Mouse (Mus musculus) left cerebral cortex, adult 8-10 months (tissue): Measurements from ENCODE around the gene Fmnl3. TPM values are rescaled to one million over a fixed set of nuclear protein-coding genes. Genes with fewer than 3 reads are reported as not detected.

Source experiments
- DNase-seq, 2 experiments: peaks; one replicate each; pipeline ENCODE4 v3.0.0; 2022; ENCODE audit warnings: low spot score in 2 of 2
- total RNA-seq, 4 experiments: library from RNA; stranded (reverse); gene quantifications; 2 replicates each; pipeline ENCODE4 v1.2.4; 2022

Gene Fmnl3
- 10 to 100 TPM; 10.7 to 14.2 (median 12.7) TPM for total RNA-seq

DNA sequence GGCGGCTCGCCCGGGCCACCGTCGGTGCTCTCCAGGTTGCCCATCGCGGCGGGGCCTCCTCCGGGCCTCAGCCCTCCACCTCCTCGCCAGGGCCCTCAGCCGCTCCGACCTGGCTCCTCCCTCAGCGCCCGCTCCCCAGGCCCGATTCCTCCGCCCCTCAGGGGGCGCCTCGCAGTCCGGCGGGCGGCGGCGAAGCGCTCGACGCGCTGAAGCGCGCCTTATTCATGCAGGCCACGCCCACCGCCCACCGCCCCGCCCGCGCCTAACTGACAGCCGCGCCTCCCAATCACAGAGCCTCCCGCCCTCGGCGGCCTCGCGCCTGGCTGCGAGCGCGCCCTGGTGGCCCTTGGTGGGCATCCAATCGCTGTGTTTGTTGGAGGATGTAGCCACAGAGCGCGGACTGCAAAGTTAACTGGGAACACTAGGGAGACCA, at the start of gene Fmnl3:
Gene Fmnl3, minus strand, starts transcription at position 224 of the 433 bp plus-strand sequence.
- DNase-seq: peak; percentile 83 to 98

DNA sequence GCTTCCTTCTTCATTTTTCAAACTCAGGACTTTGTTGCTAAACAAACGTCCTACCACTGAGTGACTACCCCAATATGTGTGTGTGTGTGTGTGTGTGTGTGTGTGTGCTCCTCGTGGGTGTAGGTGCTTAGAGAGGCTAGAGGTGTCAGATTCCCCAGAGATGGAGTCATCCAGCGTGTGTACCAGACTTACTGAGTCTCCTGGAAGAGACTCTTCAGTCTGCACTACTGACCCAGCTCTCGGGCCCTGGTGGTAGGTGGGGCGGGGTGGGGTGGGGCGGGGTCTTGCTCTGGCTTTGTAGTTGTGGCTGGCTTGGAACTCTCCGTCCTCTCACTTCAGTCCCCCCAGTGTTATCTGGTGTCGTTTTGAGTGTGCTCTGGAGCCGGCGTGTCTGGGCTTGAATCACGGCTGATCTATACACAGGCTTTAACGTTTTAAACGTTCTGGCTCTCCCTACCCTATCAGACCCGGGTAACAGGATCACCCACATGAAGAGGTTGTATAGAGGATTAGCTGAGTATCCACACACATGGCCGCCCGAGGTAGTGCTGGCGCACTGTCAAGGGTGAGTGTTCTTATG, 47.5 kb upstream of the Fmnl3 start:
- no peak for DNase-seq

DNA sequence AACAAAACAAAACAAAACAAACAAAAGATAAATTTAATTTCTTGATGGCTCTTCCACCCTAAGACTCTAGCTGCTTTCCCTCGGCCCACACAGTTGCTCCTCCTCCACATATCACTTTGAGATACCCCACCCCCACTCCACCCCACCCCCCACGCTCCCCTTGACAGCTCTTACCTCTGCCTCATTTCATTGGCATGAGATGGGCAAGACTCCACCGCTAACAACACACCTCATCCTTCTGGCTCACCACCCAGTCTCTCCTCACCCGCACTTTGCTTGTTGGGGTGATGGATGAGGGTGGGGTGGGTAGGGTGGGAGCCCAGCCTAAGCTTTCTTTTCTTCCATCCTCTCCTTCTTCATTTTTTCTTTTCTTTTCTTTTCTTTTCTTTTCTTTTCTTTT, 46.7 kb upstream of the Fmnl3 start:
- DNase-seq: no peak

DNA sequence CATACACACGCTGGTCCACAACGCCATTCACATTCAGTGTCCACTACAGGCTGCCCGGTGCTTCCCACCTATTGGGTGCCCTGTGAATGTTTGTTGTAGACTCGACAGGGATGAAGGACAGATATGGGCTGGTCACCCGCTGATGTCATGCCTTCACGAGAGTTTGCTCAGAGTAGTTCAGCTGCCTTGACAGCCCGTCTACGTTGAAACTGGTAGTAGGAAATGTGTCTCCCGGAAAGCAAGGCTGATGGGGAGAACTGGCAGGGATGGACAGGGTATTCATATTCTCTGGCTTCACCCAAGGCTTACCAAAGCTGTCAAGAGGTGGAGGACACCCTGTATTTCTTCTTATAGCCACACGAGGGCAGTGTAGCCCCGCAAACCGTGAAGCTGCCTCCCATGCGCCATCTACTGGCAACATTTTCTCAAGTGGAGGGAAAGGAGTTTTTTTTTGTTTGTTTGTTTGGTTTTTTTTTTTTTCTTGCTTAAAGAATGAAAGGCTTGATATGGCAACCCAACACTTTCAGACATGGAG, 46.1 kb upstream of the Fmnl3 start:
- peak in 1 of 2 experiments; percentile 53 for DNase-seq

DNA sequence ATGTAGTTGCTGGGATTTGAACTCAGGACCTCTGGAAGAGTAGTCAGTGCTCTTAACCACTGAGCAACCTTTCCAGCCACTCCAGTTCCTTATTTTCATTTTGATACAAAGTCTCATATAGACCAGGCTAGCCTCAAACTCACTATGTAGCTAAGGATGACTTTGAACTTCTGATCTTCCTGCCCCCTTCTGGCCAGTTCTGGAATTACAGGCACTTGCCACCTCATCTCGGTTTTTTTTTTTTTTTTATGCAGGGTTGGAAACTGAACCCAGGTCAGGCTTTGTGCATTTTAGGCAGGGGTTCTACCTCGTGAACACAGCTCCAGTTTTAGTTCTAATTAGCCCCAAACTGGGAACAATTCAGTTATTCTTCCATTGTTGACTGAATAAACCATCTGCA, 45.5 kb upstream of the Fmnl3 start:
- no peak for DNase-seq

DNA sequence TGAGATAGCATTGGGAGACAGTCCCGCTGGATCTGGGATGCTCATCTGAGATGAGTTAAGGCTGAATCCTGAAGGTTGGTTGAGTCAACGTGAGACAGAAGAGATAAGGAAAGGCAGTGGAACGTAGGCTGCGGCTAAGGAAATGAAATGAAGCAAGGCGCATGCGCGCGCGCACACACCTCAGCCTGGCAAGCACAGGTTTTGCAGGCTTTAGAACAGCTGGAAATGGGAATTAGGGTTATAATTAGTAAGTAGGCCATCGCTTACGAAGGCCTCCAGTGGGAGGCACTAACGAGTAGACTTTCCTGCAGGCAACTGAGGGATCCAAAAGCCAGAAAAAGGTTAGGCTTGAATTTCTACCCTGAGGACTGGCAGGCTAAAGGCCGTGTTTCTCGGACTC, 41.5 kb upstream of the Fmnl3 start:
- no peak for DNase-seq

DNA sequence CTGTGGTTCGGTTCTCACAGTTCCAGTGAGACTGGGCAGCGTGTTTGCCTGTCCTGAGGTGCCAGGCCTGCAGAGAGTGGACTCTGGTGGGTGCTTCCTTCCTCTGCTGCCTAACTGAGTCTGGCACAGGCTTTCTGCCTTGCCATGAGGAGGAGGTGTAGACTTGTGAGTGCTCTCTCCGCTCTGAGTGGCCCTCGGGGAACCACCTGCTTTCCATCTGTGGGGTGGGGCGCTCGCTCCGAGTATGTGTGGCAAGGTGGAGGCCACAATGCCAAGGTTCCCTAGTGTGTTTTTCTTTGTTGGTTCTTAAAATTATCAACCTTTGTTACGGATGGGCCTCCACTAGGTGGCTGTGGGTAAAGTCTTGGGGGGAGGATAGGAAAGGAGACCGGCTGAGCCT, 38.6 kb upstream of the Fmnl3 start:
- DNase-seq: no peak

DNA sequence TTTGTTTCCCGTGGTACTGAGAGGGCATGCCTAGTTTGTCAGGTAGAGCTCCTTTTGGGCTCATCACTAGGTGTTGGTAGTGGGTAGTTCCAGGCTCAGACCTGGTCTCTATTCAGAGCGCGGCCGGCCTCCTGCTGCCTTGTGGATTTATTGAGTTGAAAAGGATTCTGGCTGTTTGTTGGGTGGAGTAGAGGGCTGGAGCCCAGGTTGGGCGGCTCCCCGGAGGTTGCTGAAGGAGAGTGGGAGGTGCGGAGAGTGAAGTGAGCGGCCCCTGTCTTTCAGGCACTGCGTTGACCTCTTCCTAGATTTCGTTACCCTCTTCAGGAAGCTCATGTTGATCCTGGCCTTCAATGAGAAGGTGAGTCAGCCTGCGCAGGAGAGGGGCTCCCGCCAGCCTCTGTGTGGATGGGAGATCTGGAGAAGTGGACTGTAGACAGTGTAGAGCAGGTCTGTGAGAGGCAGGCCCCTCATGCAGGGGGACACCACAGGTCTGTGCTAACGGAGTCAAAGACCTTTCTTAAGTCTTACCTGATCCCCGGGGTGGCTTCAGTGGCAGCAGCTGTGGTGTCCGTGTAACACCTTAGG, 36.8 kb upstream of the Fmnl3 start:
- no peak for DNase-seq

DNA sequence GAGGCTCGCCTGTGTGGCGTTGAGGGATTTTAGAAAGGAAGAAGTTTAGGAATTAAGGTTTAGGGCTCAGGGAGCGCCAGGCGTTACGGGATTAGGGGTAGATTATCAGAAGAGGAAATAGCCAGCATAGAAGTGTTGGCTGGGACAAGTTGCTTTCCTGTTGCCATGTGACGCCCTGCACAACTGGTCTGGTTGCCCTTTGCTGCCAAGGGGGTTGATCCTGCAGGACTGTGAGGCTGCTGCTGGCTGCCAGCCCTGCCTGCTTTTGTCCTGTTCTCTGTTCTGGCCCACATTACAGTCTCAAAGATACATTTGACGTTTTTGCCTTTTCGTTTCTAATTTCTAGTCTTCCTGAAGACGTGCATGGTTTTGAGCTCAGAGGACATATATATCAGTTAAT, 34.9 kb upstream of the Fmnl3 start:
- DNase-seq: no peak

DNA sequence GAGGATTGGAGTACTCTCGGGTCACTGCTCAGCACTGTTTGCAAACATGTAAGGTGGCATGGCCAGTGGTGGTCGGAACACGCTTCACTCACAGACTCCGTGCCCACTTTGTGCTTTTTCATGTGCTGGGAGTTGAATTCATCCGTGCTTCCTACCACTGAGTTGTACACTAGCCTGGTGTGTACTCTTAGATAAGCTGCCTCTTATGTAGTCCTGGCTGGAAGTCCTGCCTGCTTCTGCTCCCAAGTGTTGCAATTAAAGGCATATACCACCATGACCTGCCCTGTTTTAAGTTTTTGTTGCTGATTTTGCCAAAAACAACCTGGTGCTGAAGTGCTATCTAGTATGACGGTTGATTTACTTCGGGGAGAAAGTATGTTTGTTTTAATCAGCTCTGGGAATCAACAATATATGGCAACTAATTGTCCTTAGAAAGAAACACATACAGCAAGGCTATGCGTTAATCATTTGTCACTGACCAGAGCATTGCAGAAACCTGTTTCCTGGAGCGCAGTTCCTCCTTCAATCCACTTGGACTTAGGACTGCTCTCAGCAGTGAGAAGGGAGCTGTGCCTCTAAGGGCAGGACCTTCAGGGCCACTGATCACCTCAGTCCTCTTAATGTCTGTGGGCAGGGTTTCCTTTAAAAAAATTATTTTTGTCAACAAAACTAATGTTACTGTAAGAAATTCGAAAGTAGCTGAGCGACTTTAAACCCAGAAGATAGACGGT, 33.0 kb upstream of the Fmnl3 start:
- no peak for DNase-seq

DNA sequence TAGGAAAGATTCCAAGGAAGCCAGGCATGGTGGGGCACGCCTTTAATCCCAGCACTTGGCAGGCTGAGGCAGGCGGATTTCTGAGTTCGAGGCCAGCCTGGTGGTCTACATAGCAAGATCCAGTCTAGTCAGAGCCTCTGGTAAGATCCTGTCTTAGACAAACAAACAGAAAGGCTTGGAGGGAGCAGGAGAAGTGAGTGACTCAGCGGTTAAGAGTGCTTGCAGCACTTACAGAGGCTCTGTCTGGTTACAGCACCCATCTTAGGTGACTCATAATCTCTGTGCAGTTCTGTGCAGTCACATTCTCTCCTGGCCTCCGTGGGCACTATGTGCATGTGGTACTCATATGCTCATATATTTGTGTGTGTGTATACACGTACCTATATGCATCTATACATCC, 30.3 kb upstream of the Fmnl3 start:
- DNase-seq: no peak

DNA sequence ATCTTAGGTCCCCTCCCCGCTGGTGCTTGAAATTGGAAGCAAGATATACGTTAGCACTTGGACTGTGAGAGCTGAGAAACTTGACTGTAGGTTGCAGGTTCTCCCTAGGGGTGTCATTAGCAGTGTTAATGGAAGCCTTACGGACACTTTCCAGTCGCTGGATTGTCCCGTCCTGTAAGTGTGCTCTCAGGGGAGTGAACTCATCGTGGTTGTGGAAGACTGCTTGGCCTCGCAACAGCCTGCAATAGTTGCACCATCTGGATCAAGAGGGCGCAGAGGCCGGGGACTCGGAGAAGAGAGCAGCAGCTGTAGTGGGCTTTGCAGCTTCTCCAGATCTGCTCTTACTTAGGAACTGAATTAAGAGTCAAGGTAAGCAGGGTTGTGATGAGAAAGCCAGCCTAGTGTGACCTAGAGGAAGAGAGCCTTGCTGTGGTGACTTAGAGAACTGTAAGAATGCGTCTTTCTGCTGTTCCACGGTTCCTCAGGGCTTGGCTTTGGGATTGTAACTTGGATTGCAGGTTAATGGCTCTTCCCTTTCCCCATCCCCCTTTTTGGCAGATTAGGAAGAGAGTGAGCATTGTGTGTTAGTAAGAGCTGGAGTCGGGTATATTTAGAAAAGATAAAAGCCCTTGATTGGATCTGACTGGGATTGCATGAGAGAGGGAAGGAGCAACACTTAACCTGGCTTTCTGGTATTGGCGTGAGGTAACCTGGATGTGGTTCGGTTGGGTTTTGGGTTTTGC, 29.4 kb upstream of the Fmnl3 start:
- no peak for DNase-seq

DNA sequence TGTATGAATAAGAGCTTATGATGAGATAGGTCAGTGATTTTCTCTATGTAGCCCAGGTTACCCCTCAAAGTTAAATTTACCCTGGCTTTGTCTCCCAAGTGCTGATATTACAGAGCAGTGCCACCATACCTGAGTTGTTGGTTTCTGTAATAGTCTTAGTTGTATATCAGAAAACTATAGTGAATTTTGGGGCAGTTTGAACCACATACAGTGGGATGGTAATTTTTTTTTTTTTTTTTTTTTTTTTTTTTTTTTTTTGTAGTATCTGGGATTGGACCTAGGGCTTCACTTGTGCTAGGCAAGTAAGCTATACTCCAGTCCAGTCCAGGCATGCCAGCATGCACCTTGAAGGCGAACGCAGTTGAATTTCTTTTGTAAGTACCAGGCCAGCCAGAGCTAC, 27.3 kb upstream of the Fmnl3 start:
- DNase-seq: no peak

DNA sequence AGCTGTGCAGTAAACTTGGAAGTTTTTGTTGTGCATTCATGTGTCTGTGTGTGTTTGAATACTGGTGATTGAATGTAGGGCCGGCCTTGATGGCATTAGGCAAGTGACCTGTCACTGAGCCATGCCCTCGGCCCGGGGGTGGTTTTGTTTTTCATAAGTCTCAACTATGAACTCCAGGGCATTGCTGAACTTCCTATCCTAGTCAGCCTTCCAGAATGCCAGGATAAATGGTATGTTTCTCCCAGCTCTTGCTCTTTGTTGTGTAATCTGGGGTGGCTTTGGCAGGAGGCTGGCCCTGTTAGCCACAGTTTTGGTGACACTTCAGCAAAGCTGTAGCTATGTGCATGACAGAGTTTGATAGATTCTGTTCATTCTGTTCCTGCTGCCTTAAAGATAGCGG, 26.6 kb upstream of the Fmnl3 start:
- no peak for DNase-seq

DNA sequence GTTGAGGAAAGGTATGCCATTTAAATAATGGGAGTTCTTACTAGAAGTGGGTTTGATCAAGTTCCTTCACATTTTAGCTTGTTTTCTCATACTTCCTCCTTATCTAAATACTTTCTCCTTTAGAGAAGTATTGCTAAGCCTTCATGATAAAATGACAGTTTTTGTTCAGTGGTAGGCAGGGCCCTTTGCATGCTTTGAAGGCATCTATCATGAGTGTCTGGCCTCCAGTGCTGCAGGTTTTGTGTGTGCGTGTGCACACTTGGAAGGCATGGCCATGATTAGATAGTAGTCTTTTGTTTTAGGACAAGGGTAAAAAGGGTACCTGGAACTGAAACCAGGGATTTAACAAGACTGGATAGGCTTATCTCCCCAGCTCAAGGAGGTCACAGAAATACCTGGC, 26.2 kb upstream of the Fmnl3 start:
- DNase-seq: no peak

DNA sequence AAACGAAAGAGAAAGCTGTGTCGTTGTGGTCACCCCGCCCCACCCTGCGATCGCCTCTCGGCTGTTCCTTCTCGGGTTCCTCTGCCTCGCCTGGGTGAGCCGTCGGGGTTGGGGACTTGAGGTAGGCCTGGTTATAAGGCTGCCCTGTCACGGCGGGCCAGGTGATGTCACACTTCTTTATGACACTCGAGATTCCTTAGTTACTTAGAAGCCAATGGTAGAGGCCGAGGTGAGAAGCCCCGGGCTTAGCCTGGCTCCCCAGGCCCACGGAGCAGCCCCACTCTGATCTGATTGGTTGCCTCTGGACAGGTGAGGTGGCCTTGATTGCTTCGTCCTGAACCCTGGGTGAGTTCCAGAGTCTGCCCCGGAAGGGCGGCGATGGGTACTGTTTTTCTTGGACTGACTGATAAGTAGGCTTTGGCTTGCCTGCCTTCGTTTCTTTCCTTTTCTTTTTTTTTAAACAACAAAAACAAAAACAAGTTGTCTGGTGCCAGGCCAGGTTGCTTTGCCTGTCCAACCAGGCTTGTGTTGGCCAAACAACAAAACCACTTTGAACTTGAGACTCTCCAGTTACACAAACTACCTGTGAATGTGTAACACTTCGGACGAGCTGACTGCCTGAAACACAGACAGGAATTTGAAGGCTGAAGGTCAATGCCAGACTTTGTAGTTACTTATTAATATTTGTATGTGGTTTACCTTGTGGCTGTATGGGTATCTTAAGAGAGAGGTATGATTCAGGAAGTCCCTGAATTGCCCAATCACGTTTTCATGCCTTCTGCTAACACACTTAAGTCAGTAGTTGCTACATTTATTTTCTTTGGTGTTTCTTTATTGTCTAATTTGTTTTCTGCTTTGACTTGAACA, 23.3 kb upstream of the Fmnl3 start:
- DNase-seq: no peak

DNA sequence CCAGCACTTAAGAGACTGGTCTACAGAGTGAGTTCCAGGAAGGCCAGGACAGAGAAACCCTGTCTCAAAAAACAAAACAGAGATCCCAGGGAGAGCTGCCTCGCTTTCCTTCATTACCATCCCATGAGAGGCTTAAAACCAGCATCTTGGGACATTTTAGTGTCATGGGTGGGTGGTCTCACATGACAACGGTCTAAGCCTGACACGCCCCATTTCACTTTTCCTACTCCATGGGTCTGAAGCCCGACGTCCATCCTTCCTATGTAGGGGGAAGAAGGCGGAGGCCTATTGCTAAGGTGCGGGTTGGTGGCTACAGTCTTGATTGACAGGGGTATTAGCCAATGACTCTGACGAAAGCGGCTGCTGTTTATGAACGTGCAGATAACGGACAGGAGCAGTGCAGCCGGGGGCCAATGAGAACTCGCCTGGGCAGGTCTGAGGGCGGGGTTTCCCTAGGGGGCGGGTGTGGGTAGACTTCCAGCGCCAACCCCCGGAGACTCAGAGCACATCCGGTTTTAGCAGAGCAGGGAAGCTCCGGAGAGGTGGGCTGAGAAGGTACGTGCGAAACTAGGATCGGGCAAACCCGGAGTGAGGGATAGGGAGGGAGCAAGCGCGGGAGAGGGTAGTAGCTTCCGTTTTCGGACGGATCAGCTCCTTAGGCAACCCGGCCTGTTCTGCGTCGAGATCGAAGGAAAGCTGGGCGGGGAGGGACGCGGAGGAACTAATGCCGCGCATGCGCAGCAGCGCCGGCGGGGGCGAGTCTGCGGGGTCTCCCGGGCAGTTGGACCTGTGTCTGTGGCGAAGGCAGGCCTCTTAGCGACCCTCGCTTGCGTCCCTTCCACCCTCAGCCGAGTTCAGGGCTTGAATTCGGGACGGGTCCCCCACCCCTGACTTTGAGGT, 22.5 kb upstream of the Fmnl3 start, which contains the start of gene Tmbim6:
Gene Tmbim6, plus strand, starts transcription at position 397 of the 900 bp plus-strand sequence.
- DNase-seq: peak; percentile 96 to 100

DNA sequence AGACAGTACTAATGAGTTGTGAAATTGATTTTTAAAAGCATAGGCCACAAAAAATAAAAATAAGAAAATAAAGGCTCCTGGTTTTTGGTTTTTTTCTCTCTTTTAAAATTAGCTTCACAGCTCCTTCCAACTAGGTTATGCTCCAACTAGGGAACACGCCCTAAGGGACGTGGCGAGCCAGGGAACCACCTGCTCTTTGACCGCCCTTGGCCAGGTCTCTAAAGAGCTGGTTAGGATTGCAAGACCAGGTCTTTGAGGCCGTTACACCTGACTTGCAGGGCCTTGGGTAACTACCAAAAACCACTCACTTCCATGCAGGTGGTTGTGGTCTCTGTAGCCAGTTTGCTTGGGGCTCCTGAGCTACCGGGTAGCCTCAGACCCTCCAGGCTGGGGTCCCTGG, 21.7 kb upstream of the Fmnl3 start:
- no peak for DNase-seq

DNA sequence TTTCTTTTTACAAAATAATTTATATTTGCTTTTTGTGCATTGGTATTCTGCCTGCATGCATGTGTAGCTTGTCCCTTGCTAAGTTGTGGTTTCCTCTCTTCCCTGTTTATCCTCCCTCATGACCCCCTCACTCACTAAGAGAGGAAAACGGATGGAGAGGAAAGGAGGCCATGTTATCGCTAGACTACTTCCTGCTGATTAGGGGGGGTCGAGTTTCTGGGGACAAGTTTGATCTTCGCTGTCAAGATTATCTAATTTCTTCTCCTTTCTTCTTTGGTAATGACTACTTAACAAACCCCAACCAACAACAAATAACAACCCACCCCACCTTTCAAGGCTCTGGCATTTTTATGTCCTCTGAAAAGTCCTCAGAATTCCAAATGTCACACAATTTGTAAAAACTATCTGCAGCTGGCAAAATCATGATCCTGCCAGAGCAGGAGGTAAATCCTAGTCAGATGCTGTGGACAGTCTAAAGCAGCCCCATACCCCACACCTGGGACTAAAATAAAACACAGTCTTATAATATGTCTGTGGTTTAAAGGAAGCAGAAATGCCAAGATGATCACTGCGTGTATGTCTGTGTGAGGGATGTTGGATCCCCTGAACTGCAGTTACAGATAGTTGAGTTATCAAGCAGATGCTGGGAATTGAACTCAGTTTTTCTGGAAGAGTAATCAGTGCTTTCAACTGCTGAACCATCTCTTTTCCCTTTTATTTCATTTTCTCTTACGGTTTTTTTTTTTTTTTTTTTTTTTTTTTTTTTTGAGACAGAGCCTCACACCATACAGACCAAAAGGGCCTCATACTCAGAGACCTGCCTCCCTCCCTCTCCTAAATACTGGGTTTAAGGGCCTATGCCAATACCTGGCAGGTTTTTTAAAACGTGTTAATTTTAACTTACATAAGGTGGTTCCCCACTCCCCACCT, 20.5 kb upstream of the Fmnl3 start:
- no peak for DNase-seq
